Mouse (Mus musculus): ENCODE results near the gene Gm28171.
"Not testable (repeated sequence)": the region's sequence is repeated elsewhere in the genome, so short reads cannot be mapped to it uniquely, and the experiment has no call there.

Gene Gm28171

GRCm38 (mm10) chrY:5793095-5793494, at the start of gene Gm28171:
Gm28171 (plus strand) TSS chrY:5793395.
- DNase-seq (ENCODE audit: low read depth in 1 of 2, low spot score in 2 of 2) = not testable (repeated sequence)

Data from monocyte, adult 2 months (primary cell).